Mouse (Mus musculus) G1E (cell line): ENCODE measurements at regions not wholly inside any gene's neighbourhood (a gene's known extent, or its start where the extent isn't known, plus 50 kb on each side); places are given as distances from the start of the nearest gene placed in this dataset.

Experiments
- CTCF ChIP-seq: IDR thresholded peaks from 2 replicates; pipeline ENCODE4 v1.5.1; 2012; ENCODE audit warnings: low read depth, low read length, inconsistent platforms, mixed read lengths
- GATA1 ChIP-seq: IDR thresholded peaks from 2 replicates; pipeline ENCODE4 v1.6.1; 2012; ENCODE audit warnings: borderline replicate concordance, low read length, inconsistent platforms, mixed read lengths
- GATA2 ChIP-seq: IDR thresholded peaks from 2 replicates; pipeline ENCODE4 v1.6.1; 2012; ENCODE audit warnings: low read depth, low read length, inconsistent platforms, borderline replicate concordance
- POLR2AphosphoS5 ChIP-seq: IDR thresholded peaks from 2 replicates; pipeline ENCODE4 v1.6.1; 2012; ENCODE audit warnings: low read depth, low read length, inconsistent platforms; ENCODE audit not compliant: insufficient replicate concordance
- TAL1 ChIP-seq: conservative IDR thresholded peaks from 2 replicates; pipeline ENCODE4 v1.6.1; 2012; ENCODE audit warnings: low read depth, low read length, inconsistent platforms, mixed read lengths

- TF ChIP-seq TAL1 (no peak), CTCF (no peak), GATA1 (no peak), POLR2AphosphoS5 (no peak), GATA2 (no peak)
Measured at GRCm38 (mm10) chr1:119253371-119253851, 168.6 kb downstream of the Inhbb start.
